Mouse (Mus musculus) heart, embryonic 12.5 days (tissue): ENCODE data around the gene Gm10697. TPM values are rescaled to one million over a fixed set of nuclear protein-coding genes. Genes with fewer than 3 reads are reported as not detected.
"Not testable (repeated sequence)": the region's sequence is repeated elsewhere in the genome, so short reads cannot be mapped to it uniquely, and the experiment has no call there.

Experiments
- ATAC-seq: fragments of 200-750 bp; cut with Nextera tagmentation; 2 replicates; pipeline ENCODE4 v1.8.0; 2017; ENCODE audit warnings: moderate TSS enrichment, moderate library complexity; ENCODE audit not compliant: insufficient number of reproducible peaks, low FRiP score
- H3K27ac ChIP-seq: fragments of 300-500 bp; sonication (generic); 2 replicates; pipeline ENCODE4 v1.5.1; 2016; ENCODE audit warnings: mild to moderate bottlenecking, moderate library complexity; ENCODE audit not compliant: poor library complexity, severe bottlenecking
- H3K27me3 ChIP-seq: fragments of 300-500 bp; sonication (generic); replicated peaks from 2 replicates; pipeline ENCODE4 v1.6.1; 2016; ENCODE audit warnings: mild to moderate bottlenecking, moderate library complexity
- H3K36me3 ChIP-seq: fragments of 300-500 bp; sonication (generic); 2 replicates; pipeline ENCODE4 v1.6.1; 2016; ENCODE audit warnings: mild to moderate bottlenecking, moderate library complexity
- H3K4me1 ChIP-seq: fragments of 300-500 bp; sonication (generic); replicated peaks from 2 replicates; pipeline ENCODE4 v1.6.1; 2016; ENCODE audit warnings: mild to moderate bottlenecking
- H3K4me2 ChIP-seq: fragments of 300-500 bp; sonication (generic); 2 replicates; pipeline ENCODE4 v1.6.1; 2016; ENCODE audit warnings: mild to moderate bottlenecking, moderate library complexity
- H3K4me3 ChIP-seq: fragments of 300-500 bp; sonication (generic); 2 replicates; pipeline ENCODE4 v1.5.1; 2016; ENCODE audit warnings: mild to moderate bottlenecking
- H3K9ac ChIP-seq: fragments of 300-500 bp; sonication (generic); 2 replicates; pipeline ENCODE4 v1.6.1; 2016; ENCODE audit warnings: mild to moderate bottlenecking, moderate library complexity
- H3K9me3 ChIP-seq: fragments of 300-500 bp; sonication (generic); replicated peaks from 2 replicates; pipeline ENCODE4 v1.6.1; 2016; ENCODE audit warnings: mild to moderate bottlenecking, moderate library complexity
- WGBS: fragments of 180-500 bp; shearing (Covaris S2); methylation state at CpG from one replicate; pipeline ENCODE4 v1.1.7; 2016; 5-methylcytosine and 5-hydroxymethylcytosine counted together
- polyA plus RNA-seq: library from polyadenylated mRNA; unstranded; fragments of >200 nt; fragmentation: Nextera tagmentation; extraction: Ambion mirVana; gene quantifications from 2 replicates; pipeline ENCODE4 v1.2.1, GENCODE M21; 2016

Gene Gm10697
- polyA plus RNA-seq, result not detected in 2 replicates

DNA sequence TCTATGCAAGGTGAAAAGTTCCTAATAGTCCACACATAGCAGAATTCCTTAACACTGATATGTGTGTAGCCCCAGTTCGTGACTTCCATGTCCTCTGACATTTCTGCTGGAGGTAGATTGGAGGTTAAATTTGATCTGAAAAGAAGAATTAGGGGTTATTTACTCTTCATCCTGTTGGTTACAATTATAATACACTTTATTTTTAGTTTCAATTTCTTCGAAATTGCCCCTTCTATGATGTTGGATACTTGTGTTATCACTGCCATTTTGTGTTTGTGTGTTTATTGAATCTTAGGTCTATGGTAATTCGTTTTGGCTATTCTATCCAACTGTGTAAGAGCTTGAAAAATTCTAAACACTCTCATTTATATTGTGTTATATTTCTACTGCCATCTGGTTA is at the start of gene Gm10697:
Gene Gm10697 (minus strand): TSS at position 101 of the 400 bp plus-strand sequence.
- H3K4me1 ChIP-seq, ATAC-seq, H3K27ac ChIP-seq, H3K4me2 ChIP-seq, H3K9me3 ChIP-seq, H3K27me3 ChIP-seq, H3K4me3 ChIP-seq, H3K9ac ChIP-seq, H3K36me3 ChIP-seq: not testable (repeated sequence)
- WGBS, result 67% methylated on average over 1 of the region's 3 CpGs

DNA sequence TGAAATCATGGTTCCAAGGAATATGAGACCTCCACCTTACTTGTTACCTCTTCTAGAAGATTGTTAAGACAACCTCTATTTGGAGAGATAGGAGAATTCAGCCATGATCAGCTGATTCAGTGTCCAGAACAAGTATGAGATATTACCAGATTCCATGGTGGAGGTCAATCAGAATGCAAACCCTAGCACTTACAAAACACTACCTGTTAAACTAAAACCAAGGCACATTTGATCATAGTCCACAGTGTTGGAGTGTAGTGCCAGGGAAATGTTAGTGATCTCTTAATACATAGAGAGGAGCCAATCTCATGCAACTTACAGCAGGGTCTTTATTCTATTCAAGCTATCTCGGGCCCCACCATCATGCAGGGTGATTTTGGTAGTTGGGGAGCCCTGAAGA is 42.6 kb upstream of the Gm10697 start:
- 41% methylated on average over 1 of the region's 1 CpGs for WGBS
- not testable (repeated sequence) for H3K4me1 ChIP-seq, H3K9ac ChIP-seq, H3K9me3 ChIP-seq, H3K4me2 ChIP-seq, H3K27me3 ChIP-seq, H3K27ac ChIP-seq, ATAC-seq, H3K36me3 ChIP-seq, H3K4me3 ChIP-seq

DNA sequence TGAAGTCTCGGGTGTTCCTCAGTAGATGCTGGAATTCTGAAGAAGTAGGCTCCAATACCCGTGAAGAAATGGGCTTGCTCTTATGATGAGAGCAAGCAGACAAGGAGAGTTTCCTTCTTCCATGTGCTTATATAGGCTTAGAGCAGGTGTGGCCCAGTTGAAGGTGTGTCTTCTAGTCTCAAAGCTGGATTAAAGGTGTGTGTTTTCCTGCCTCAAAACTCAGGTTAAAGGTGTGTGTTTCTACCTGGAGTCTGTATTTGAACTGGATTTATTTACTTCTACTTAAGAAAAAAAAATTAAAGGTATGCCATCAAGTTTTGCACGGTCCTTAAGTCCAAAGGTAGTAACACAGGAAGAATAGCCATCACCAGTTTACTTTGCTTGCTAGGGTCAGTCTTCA is 17.7 kb downstream of the Gm10697 start, which contains the start of gene Gm9125:
Gene Gm9125 (minus strand): TSS at position 101 of the 400 bp plus-strand sequence.
- H3K4me1 ChIP-seq, H3K9me3 ChIP-seq, H3K27me3 ChIP-seq, H3K9ac ChIP-seq, ATAC-seq, H3K36me3 ChIP-seq, H3K27ac ChIP-seq, H3K4me3 ChIP-seq, H3K4me2 ChIP-seq: not testable (repeated sequence)
- 74% methylated on average over 2 of the region's 3 CpGs for WGBS

DNA sequence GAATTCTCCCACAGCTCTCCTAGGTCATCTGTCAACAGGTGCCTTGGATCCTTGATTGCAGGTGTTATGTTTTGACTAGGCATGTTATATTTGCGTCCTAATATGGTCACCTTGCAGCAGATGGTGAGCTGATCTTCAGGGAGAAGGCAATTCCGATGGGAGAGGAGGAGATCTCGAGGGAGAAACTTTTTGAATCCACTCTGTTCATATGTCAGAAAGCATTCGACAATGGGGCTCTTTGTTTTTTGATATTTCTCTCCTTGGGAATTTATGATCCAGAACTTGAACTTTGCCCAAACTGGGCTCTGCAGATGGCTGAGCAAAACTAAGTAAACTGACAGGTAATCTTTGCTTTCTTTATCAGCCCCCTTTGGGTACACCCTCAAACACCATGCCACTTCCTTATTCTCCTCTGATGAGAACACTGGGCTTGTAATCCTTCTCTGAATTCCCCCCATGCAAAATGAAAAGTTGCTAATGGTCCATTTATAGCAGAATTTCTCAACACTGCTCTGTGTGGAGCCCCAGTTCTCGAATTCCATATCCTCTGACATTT is 22.8 kb downstream of the Gm10697 start:
- not testable (repeated sequence) for H3K4me2 ChIP-seq, H3K36me3 ChIP-seq, H3K27me3 ChIP-seq, ATAC-seq, H3K9me3 ChIP-seq, H3K27ac ChIP-seq, H3K4me1 ChIP-seq, H3K4me3 ChIP-seq, H3K9ac ChIP-seq
- WGBS, result no CpG with 5 or more reads among the region's 5 CpGs

DNA sequence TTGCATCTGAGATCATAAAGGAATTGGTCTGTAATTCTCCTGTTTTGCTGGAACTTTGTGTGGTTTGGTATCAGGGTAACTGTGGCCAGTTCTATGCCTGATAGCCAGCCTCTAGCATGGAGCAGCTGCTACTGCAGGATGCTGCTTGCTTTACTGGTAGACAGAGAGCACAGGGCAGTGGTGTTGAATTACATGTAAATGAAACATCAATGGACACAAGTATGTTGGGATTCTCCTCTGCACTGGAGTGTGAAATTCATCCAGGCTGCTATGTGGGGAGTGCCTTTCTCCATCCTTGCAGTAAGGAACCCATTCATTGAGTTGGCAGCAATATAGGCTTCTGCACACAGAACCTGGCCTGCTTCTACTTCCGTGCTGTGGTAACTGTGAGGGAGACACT is 34.2 kb downstream of the Gm10697 start:
- WGBS, result 86% methylated on average over 1 of the region's 1 CpGs
- H3K4me2 ChIP-seq, H3K36me3 ChIP-seq, H3K27me3 ChIP-seq, ATAC-seq, H3K27ac ChIP-seq, H3K9ac ChIP-seq, H3K4me3 ChIP-seq, H3K9me3 ChIP-seq, H3K4me1 ChIP-seq: not testable (repeated sequence)

DNA sequence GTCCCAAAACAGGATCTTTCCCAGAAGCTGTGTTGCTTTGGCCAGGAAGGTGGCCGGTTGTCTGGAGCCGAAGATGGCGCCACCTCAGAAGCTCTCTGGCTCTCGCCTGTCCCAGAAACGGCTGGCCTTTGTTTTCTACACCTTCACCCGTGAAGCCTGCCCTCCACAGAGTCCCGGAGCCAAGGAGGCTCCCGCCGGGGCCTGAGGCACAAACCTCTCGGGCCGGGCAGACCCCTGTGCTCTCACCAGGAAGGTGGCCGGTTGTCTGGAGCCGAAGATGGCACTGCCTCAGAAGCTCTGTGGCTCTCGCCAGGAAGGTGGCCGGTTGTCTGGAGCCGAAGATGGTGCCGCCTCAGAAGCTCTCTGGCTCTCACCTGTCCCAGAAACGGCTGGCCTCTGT is 38.0 kb downstream of the Gm10697 start:
- not testable (repeated sequence) for H3K4me2 ChIP-seq, H3K9ac ChIP-seq, H3K27ac ChIP-seq, H3K9me3 ChIP-seq, H3K4me3 ChIP-seq, H3K4me1 ChIP-seq, H3K36me3 ChIP-seq, ATAC-seq, H3K27me3 ChIP-seq
- WGBS, result 79% methylated on average over 18 of the region's 18 CpGs

Other genes with a start within 250 kb of the Gm10697 start
- not detected in 2 replicates for gene Tdpoz3, start 246.6 kb downstream of the Gm10697 start, polyA plus RNA-seq
- gene Gm9117, start 129.1 kb downstream of the Gm10697 start, polyA plus RNA-seq, result not detected in 2 replicates
- gene Tdpoz5, start 111.3 kb downstream of the Gm10697 start, polyA plus RNA-seq, result not detected in 2 replicates
- gene Gm9125, start 17.8 kb downstream of the Gm10697 start, polyA plus RNA-seq, result not detected in 2 replicates
- gene Gm10696, start 105.5 kb upstream of the Gm10697 start, polyA plus RNA-seq, result not detected in 2 replicates
- not detected in 2 replicates for gene Gm5286, start 124.1 kb upstream of the Gm10697 start, polyA plus RNA-seq
- not detected in 2 replicates for gene Gm4778, start 191.4 kb upstream of the Gm10697 start, polyA plus RNA-seq
- 11.0 and 11.5 TPM in 2 replicates for gene Them4, start 237.4 kb upstream of the Gm10697 start, polyA plus RNA-seq